Mouse (Mus musculus) inflammation-experienced regulatory T-cells, adult 6 months (primary cell): Measurements from ENCODE around the gene Rgs3. TPM values are rescaled to one million over a fixed set of nuclear protein-coding genes. Genes with fewer than 3 reads are reported as not detected.

ENCODE experiments used
- ATAC-seq: one replicate; pipeline ENCODE4 v1.8.0; 2017
- polyA plus RNA-seq, 3 experiments: library from polyadenylated mRNA; unstranded; fragments of 100-300 nt; shearing (Covaris generic); gene quantifications; one replicate each; pipeline ENCODE4 v1.2.1; 2017

The Rgs3 gene
- polyA plus RNA-seq, 3 experiments from 2014 or later: 50.8 to 68.5 (median 62.7) TPM

GRCm38 (mm10) chr4:62694703-62695439 is 135.2 kb downstream of the Rgs3 start:
- ATAC-seq: no peak

DNA sequence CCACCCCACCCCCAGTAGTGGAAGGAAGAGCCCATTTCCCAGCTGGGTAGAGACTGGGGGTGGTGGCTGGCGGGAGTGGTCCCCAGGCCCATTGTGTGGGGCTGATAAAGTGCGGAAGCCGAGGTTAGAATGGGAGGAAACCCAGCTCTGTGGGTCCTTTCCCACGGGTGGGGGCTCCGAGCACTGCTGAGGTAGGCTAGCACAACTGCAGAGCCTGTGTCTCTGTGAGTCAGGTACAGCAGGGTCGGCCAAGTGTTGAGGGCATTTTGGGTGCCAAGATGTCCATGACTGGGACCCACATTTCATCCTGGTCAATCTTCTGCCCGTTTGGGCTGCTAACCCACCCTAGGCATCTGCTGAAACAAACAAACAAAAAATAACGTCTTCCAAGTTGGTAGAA is 135.9 kb downstream of the Rgs3 start:
- peak; percentile 9 for ATAC-seq

- ATAC-seq: peak; percentile 58
Observed at GRCm38 (mm10) chr4:62695946-62696345, 136.3 kb downstream of the Rgs3 start.

DNA sequence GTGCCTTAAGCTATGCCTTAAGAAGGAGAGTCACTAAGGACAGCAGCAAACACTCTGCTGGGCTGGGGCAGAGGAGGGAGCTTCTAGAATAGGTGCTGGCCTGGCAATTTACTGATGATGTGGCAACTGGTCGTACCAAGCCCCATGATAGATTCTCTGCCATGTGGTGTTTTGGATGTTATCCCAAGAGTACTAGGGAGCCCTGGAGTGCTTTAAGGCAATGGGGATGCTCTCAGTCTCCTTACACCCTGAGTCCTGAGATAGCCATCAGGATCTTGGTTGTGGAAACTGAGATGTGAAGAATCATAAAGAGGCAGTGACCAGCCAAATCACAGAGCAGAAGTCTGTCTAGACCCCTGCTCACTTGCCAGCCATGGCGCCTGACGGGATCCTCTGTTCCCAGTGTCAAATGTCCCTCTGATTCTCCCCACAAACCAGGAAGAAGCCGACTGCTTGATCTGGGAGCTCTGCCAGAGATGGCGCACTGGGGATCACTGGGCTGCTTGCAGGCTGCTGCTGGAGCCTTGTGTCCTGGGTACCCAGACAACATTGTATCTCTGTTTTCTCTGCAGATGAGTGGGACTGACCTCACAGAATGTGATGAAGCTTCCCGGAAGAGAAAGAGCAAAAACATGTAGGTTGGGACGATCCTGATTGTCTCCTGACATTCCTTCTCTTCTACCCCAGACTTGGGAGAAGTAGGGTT is 137.2 kb downstream of the Rgs3 start:
- ATAC-seq: no peak

- ATAC-seq: no peak
Observed at GRCm38 (mm10) chr4:62697469-62697868, 137.8 kb downstream of the Rgs3 start.

GRCm38 (mm10) chr4:62698521-62698920 is 138.9 kb downstream of the Rgs3 start:
- no peak for ATAC-seq

GRCm38 (mm10) chr4:62699191-62699812 is 139.7 kb downstream of the Rgs3 start:
- no peak for ATAC-seq

DNA sequence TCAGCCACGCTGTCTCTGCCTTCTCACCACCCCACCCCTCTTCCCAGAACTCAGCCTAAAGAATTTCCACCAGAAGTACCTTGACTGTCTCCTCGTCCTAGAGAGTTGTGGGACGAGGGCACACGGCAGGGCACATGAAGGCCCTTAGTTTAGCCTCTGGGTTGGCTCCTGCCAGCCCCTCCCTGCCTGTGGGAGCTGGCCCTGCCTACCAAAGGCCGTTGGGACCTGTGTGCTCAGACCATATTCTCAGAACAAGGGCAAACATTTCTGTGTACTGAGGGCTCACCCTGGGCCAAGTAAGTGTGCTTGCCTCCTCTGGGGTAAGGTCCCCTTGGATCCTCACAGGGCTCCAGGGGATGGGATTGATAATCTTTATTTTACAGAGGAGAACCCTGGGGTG is 140.8 kb downstream of the Rgs3 start:
- no peak for ATAC-seq

- no peak for ATAC-seq
Observed at GRCm38 (mm10) chr4:62703151-62703550, 143.5 kb downstream of the Rgs3 start.

DNA sequence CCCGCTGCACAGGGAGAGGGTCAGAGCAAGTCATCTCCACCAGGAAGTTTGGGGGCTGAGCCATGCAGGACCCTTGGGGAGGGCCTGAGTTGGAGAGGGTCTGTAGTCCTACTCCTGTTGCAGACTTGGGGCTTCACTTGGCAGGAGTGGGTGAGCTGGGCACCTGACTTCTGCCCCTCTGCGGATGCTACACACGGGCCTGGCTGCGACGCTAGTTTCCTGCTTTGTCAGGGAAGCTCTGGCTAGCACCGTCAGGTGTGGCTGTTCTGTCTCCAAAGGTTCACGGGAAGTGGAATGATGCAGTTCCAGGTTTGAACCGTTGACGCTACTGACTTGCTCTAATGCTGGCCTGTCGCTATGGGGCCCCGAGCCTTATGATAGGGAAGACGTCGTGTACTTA is 144.6 kb downstream of the Rgs3 start:
- no peak for ATAC-seq

DNA sequence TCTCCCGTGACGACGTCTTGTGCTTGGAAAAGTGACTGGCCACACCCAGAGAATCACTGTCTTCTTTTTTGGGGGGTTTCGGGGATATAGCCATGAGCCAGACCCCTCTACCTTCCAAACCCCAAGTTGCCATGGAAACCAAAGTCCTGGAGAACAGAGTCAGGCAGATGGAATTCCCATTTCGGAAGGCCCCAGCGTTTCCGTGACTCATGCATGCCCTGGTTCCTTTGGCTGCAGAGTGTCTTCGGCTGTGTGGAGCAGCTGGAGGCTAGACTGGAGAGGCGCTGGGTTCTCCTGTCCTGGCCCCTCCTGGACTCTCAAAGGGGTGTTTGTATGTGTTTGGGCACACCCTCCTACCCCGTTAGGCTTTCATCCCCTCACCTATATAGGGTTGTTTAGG is 145.4 kb downstream of the Rgs3 start:
- no peak for ATAC-seq

GRCm38 (mm10) chr4:62705749-62706148 is 146.1 kb downstream of the Rgs3 start:
- ATAC-seq: no peak

GRCm38 (mm10) chr4:62708084-62708483 is 148.4 kb downstream of the Rgs3 start:
- no peak for ATAC-seq

DNA sequence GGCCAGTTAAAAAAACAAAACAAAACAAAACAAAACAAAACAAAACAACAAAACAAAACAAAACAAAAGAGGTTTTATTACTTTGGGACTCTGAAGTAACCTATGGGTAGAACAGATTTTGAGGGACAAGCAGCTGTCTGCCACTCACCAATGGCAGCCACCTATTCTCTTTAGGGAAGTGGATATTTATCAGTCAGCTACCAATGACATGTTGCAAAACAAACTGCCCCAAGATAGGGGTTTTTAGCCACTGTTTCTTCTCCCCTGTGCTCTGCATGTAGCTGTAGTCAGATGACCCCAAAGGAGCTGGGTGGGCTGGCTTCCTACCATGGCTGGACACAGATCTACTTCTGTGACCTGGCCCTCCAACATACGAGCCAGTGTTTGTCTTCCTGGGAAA is 149.3 kb downstream of the Rgs3 start:
- ATAC-seq: no peak

GRCm38 (mm10) chr4:62709448-62709847 is 149.8 kb downstream of the Rgs3 start:
- no peak for ATAC-seq

DNA sequence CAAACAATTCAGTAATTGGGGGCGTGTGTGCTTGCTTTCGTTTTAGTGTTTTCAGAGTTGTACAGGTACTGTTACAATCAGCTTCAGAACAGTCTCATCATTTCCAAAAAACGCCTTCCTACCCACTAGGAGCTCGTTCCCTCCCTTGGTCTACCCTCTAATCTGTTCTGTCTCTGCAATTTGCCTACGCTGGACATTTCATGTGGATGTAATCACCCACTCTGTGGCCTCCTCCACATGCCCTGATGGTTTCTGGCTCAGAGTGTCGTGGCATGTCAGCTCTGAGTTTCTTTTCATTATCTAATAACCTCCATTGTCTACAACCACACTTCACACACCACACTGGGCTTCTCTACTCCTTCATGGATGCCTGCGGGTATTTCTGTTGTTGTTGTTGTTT is 151.5 kb downstream of the Rgs3 start:
- ATAC-seq: no peak

DNA sequence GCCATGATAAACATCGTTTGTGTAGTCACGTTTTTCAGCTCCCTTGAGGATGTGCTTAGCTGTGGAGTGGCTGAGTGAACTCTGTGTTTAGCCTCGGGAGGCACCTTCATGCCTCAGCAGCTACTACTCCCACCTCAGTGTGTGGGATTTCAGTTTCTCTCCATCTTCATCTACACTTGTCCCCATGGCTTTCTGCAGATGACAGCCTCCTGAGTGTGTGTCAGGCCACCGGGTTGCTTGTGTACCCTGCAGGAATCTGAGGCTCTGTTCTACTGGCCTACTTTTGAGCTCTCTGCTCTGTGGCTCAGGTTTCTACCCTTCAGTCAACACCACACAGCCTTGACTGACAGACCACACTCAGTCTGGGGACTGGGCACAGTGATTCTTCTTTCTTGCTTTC is 151.9 kb downstream of the Rgs3 start:
- ATAC-seq: no peak

DNA sequence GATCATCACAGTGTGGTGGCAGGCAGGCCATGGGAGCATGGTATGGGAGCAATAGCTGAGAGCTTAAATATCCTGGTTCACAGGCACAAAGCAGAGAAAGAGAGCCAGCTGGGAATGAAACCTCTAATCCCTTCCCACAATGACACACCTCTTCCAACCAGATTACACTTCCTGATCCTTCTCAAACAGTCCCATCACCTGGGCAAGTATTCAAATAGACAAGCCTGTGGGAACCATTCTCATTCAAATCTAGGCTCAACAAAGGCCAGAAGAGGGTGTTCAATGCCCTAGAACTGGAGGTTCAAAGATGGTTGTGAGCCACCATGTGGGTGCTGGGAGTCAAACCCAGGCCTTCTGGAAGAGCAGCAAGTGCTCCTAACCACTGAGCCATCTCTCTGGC is 161.2 kb downstream of the Rgs3 start:
- ATAC-seq: no peak

DNA sequence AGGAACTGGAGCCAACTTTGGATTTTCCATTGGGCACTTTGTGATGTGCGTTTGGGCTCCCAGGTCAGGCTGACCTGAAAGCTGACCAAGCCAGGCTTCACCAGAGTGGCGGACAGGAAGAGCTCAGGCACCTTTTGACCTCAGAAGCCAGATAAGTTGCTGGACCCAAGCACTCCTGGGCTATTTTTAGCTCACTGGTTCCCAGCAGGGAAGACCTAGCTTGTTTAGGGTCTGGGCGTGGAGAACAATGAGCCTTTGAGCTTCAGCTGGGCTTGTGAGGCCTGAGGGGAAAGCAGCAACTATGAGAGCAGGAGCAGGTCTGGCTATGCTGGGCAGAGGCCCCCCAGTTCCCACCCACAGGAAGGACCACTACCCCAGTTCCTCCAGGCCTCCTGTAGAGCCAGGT is 162.4 kb downstream of the Rgs3 start:
- ATAC-seq: no peak

DNA sequence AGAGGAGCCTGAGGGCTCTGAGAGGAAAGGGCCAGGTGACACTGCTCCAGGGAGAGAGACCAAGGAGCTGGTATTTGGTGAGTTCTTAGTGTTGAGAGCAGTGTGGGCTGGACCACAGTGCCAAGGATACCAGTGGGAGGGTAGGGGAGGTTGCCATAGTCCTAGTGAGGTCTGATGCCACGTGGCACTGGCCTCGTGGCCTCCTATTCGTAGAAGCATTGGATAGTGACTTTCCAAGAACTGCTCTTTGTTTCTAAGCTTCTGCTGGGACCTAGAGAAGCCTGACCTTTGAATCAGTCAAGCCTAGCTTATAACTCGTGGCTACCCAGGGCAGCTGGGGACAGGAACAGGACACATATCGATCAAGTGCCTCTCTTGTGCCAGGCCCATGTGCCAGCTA is 164.1 kb downstream of the Rgs3 start:
- no peak for ATAC-seq

DNA sequence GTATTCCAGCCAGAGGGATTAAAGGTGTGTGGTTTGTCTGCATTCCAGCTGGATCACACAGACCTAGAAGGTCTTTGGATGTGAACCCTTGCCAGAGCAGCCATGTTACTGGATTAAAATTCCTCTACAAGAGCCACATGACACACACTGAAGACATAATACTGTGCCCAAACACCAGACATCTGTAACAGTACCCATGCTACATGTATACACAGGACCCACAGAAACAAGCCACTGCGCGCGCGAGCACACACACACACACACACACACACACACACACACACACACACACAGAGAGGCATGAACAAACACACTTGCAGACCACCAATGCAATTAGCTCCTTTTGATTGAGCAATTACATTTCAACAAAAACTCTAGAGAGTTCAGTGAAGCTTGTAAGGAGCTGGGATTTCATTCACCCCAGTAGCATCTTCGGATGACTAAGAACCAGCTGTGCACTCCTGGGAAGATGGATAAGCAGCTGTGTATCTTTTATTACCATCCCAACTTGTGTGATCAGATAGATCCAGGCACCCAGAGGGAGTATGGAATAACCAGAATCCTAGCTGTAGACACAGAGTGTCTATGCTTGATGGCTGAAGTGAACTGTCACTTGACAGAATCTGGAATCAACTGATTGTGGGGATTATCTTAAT is 166.8 kb downstream of the Rgs3 start:
- no peak for ATAC-seq

DNA sequence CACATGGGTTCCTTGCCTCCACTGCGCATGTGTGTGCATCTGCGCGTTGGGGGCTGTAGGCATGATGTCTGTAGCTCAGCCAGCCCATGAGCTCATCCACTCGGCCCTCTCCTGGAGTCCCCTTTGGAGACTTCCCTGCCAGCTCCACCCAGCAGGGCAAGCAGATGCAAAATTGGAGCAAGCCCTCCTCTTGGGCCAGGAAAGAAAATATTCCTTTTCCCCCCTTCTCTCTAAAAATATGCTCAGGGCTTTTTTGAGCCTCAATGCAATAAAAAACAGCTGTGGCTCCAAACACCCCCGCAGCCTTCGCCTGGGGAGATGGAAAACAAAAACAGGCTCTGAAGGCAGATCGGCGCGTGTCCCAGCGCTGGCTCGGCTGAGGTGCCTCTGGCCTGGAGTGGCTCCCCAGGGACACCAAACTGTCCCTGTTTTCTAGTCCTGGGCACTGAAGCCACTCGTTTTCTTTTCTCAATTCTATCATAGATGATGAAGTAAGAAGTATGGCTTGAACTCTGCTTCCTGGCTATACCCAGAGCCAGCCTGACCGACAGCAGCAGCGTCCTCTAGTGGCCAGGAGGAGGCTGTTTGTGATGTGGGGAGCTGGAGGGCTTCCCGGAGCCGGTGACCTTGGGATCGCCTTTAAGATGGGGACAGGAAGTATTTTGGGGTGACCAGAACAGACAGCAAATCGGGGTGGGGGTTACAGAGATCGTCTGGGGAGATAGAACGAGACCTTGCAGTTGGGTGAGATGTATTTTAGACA is 168.1 kb downstream of the Rgs3 start:
- no peak for ATAC-seq

- ATAC-seq: no peak
Observed at GRCm38 (mm10) chr4:62728471-62728870, 168.8 kb downstream of the Rgs3 start.
